Mouse (Mus musculus): ENCODE results near the gene Plekhg4. TPM values are rescaled to one million over a fixed set of nuclear protein-coding genes. Genes with fewer than 3 reads are reported as not detected.

Gene Plekhg4
- polyA plus RNA-seq (2015; fragmentation: Nextera tagmentation; extraction: Ambion mirVana): not detected in 2 replicates

DNA sequence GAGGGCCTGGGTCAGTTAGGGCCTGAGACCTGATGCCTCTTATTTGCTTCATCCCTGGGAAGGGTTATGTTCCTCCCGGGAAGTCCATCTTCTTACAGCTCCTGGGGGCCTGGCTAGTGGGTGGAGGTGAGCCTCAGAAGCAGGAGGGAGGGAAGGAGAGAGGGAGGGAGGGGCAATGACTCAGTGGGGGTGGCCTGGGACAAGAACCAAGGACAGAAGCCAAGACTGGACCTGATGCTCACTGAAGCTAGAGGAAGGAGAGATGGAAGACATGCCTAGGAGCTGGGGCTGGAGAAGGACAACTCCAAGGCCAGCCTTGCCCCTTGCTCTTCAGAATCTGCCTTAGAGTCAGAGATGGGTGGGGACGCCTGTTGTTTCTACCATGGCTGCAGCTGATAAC is at the start of gene Plekhg4:
TSS of gene Plekhg4 (plus strand) at position 243 of the 400 bp plus-strand sequence.
- DNase-seq (no peak), ATAC-seq (no peak)
- Histone ChIP-seq H3K9me3 (ENCODE audit: low read length) (no peaks in the 10 kb centered on the region), H3K27ac (ENCODE audit: low read depth) (no peak within 1 kb of the TSS), H3K27me3 (ENCODE audit: insufficient read depth, low read length) (no peaks in the 10 kb centered on the region), H3K4me1 (ENCODE audit: insufficient read depth) (peaks cover 5% of the 10 kb centered on the region; the same call in 1 of the 2 replicates), H3K36me3 (replicated peaks; ENCODE audit: insufficient read depth, low read length) (no peaks in the 10 kb centered on the region), H3K9ac (replicated peaks) (no peak within 1 kb of the TSS), H3K4me3 (ENCODE audit: low read depth, low read length) (no peak within 1 kb of the TSS), H3K4me2 (ENCODE audit: low read depth, low read length) (no peak within 1 kb of the TSS)
- no peak for TF ChIP-seq CTCF (IDR thresholded peaks at IDR 0.05; ENCODE audit: low read depth)
- no peak for TF ChIP-seq EP300 (IDR thresholded peaks at IDR 0.05; ENCODE audit: low read depth)
- WGBS (ENCODE audit: insufficient replicate concordance): 68% methylated on average over 2 of the region's 2 CpGs

DNA sequence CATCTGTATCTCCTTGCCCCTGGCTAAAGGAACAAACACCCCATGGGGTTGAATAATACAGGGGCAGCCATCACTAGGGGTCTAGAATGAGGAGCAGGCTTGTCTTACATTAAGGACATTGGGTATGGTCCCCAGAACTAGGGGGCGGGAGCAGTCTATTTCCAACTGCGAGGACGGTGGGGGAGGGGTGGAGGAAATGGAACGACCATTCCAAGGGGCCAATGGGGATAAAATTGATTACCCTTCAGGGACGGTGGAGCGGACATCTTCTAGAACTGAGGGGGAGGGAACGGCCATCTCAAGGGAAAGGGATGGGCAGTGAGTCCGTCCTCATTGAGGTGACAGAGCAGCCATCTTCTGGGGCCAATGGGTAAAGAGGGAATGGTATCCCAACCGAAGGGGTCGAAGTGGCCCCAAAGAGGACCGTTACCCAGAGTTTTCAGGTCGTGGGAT is 47.4 kb upstream of the Plekhg4 start:
- TF ChIP-seq CTCF (IDR thresholded peaks at IDR 0.05; ENCODE audit: low read depth) (no peak), EP300 (IDR thresholded peaks at IDR 0.05; ENCODE audit: low read depth) (no peak)
- 0% methylated on average over 12 of the region's 12 CpGs for WGBS (ENCODE audit: insufficient replicate concordance)
- Histone ChIP-seq H3K9ac (replicated peaks) (peak overlapping the region; percentile 84), H3K4me2 (ENCODE audit: low read depth, low read length) (peak overlapping the region; percentile 81), H3K9me3 (ENCODE audit: low read length) (no peaks in the 10 kb centered on the region), H3K4me1 (ENCODE audit: insufficient read depth) (peaks cover 25% of the 10 kb centered on the region), H3K27ac (ENCODE audit: low read depth) (peak overlapping the region; percentile 80), H3K4me3 (ENCODE audit: low read depth, low read length) (peak overlapping the region; percentile 76), H3K36me3 (replicated peaks; ENCODE audit: insufficient read depth, low read length) (peaks cover 38% of the 10 kb centered on the region), H3K27me3 (ENCODE audit: insufficient read depth, low read length) (no peaks in the 10 kb centered on the region)
- DNase-seq (no peak), ATAC-seq (peak; percentile 22)

- H3K9ac ChIP-seq (replicated peaks): peak within 1 kb of the TSS; percentile 84
- H3K9me3 ChIP-seq (ENCODE audit: low read length): no peaks in the 10 kb centered on the region
- TF ChIP-seq EP300 (IDR thresholded peaks at IDR 0.05; ENCODE audit: low read depth) (no peak), CTCF (IDR thresholded peaks at IDR 0.05; ENCODE audit: low read depth) (peak; percentile 78)
- peak; percentile 98 for DNase-seq
- ATAC-seq: peak; percentile 86
- H3K4me3 ChIP-seq (ENCODE audit: low read depth, low read length): peak within 1 kb of the TSS; percentile 76
- H3K27ac ChIP-seq (ENCODE audit: low read depth): peak within 1 kb of the TSS; percentile 80
- H3K36me3 ChIP-seq (replicated peaks; ENCODE audit: insufficient read depth, low read length): peaks cover 42% of the 10 kb centered on the region
- H3K4me1 ChIP-seq (ENCODE audit: insufficient read depth): peaks cover 25% of the 10 kb centered on the region
- H3K4me2 ChIP-seq (ENCODE audit: low read depth, low read length): peak within 1 kb of the TSS; percentile 97
- no peaks in the 10 kb centered on the region for H3K27me3 ChIP-seq (ENCODE audit: insufficient read depth, low read length)
- WGBS (ENCODE audit: insufficient replicate concordance): 0% methylated on average over 36 of the region's 36 CpGs
These were observed 46.9 kb upstream of the Plekhg4 start, which contains the start of the genes Lrrc29 and Tmem208 for GRCm38 (mm10) chr8:105326141-105326672. Gene Lrrc29 (minus strand): TSS chr8:105326278. Gene Tmem208 (plus strand): TSS chr8:105326354.

DNA sequence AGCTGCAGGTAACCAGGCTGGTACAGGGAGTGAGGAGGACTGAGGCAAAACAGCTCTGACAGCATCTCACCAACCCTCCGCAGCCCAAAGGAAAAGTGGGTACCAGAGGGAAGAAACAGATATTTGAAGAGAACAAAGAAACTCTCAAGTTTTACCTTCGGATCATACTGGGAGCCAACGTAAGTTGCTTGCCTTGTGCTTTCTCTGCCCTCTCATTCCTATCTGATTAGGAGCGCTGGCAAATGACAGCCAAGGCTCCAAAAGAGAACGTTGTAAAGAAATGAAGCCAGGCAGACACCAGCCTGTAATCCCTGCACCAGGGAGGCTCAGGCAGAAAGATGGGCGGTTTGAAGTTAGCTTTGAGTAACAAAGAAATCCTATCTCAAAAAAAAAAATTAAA is 46.1 kb upstream of the Plekhg4 start:
- no peaks in the 10 kb centered on the region for H3K27me3 ChIP-seq (ENCODE audit: insufficient read depth, low read length)
- H3K4me2 ChIP-seq (ENCODE audit: low read depth, low read length): peak overlapping the region; percentile 97
- peaks cover 25% of the 10 kb centered on the region for H3K4me1 ChIP-seq (ENCODE audit: insufficient read depth)
- peaks cover 48% of the 10 kb centered on the region for H3K36me3 ChIP-seq (replicated peaks; ENCODE audit: insufficient read depth, low read length)
- DNase-seq (no peak), ATAC-seq (no peak)
- no peak for TF ChIP-seq EP300 (IDR thresholded peaks at IDR 0.05; ENCODE audit: low read depth)
- no peak for TF ChIP-seq CTCF (IDR thresholded peaks at IDR 0.05; ENCODE audit: low read depth)
- 22% methylated on average over 6 of the region's 6 CpGs for WGBS (ENCODE audit: insufficient replicate concordance)
- no peaks in the 10 kb centered on the region for H3K9me3 ChIP-seq (ENCODE audit: low read length)
- peak overlapping the region; percentile 76 for H3K4me3 ChIP-seq (ENCODE audit: low read depth, low read length)
- peak overlapping the region; percentile 84 for H3K9ac ChIP-seq (replicated peaks)
- peak overlapping the region; percentile 80 for H3K27ac ChIP-seq (ENCODE audit: low read depth)

DNA sequence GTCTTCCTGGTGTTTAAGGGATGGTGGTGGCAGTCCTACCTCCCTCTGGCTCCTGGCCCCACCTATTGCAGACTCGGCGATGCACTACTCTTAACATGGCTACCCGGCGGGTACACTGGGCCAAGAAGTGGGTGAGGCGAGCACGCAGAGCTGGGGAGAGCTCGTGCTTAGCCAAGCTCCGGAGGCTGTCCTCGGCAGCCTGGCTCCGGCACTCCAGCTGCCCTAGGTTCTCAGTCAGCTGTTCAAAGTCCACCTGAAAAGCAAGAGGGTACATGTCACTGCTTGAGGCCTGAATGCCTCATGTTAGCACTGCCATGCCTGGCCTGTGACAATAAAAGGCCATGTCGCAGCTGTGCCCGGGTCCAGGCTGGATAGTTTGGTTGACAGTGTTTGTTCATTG is 42.7 kb upstream of the Plekhg4 start:
- H3K9me3 ChIP-seq (ENCODE audit: low read length): no peaks in the 10 kb centered on the region

DNA sequence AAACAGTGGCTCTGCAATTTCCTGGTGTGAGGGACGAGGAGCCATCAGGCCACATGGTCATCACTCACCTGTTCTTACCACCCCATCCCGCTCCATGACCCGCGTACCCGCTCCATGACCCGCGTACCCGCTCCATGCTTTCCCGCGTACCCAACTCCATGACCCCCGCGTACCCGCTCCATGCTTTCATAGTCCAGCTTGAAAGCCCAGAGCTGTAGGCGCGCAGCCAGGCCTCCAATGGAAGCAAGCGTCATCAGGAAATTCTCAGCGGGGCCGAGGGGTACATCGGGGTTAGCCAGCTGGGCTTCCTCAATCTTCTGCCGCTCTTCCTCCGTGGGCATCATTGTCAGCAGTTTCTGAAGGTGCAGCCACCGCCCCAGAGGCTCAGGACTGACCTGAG is 41.6 kb upstream of the Plekhg4 start:
- Histone ChIP-seq H3K27me3 (ENCODE audit: insufficient read depth, low read length) (no peaks in the 10 kb centered on the region), H3K36me3 (replicated peaks; ENCODE audit: insufficient read depth, low read length) (peaks cover 48% of the 10 kb centered on the region), H3K4me2 (ENCODE audit: low read depth, low read length) (no peak overlapping the region), H3K27ac (ENCODE audit: low read depth) (no peak overlapping the region), H3K4me1 (ENCODE audit: insufficient read depth) (peaks cover 10% of the 10 kb centered on the region), H3K9me3 (ENCODE audit: low read length) (no peaks in the 10 kb centered on the region), H3K4me3 (ENCODE audit: low read depth, low read length) (no peak overlapping the region), H3K9ac (replicated peaks) (no peak overlapping the region)
- TF ChIP-seq EP300 (IDR thresholded peaks at IDR 0.05; ENCODE audit: low read depth) (no peak), CTCF (IDR thresholded peaks at IDR 0.05; ENCODE audit: low read depth) (no peak)
- no peak for ATAC-seq
- WGBS (ENCODE audit: insufficient replicate concordance): 88% methylated on average over 22 of the region's 22 CpGs
- DNase-seq: no peak

More for the DNA sequence above, 42.7 kb upstream of the Plekhg4 start:
- no peaks in the 10 kb centered on the region for H3K27me3 ChIP-seq (ENCODE audit: insufficient read depth, low read length)
- ATAC-seq: no peak
- H3K4me3 ChIP-seq (ENCODE audit: low read depth, low read length): no peak overlapping the region
- H3K9ac ChIP-seq (replicated peaks): no peak overlapping the region
- no peak for DNase-seq
- peaks cover 14% of the 10 kb centered on the region for H3K4me1 ChIP-seq (ENCODE audit: insufficient read depth)
- no peak overlapping the region for H3K4me2 ChIP-seq (ENCODE audit: low read depth, low read length)
- no peak for TF ChIP-seq CTCF (IDR thresholded peaks at IDR 0.05; ENCODE audit: low read depth)
- no peak for TF ChIP-seq EP300 (IDR thresholded peaks at IDR 0.05; ENCODE audit: low read depth)
- peaks cover 44% of the 10 kb centered on the region for H3K36me3 ChIP-seq (replicated peaks; ENCODE audit: insufficient read depth, low read length)
- no peak overlapping the region for H3K27ac ChIP-seq (ENCODE audit: low read depth)
- 89% methylated on average over 12 of the region's 12 CpGs for WGBS (ENCODE audit: insufficient replicate concordance)

Measured in liver, postnatal 0 days (tissue).